Mouse (Mus musculus): ENCODE measurements around the gene Muc5b. TPM values are rescaled to one million over a fixed set of nuclear protein-coding genes. Genes with fewer than 3 reads are reported as not detected.

Gene Muc5b
- 0.01 TPM in 1 of 2 replicates, not detected in the other for polyA plus RNA-seq (2012; rRNA removed)

DNA sequence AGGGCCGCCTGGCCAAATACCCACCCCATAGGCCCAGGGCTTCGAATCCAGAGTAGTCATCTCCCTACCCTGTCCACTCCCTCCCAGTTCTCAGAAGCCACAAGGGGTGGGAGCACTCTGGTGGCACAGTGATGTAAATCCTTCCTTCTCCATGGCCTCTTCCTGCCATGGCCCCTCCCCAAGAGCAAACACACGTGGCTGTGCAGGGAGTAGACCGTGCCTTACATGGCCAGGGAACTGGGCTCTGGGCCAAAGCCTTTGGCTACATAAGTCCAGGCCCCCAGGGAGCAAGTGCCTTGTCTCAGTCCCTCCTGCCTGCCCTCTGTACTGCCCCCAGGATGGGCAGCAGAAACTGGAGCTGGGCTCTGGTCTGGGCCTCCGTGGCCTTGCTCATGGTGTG lies at the start of gene Muc5b:
Gene Muc5b, plus strand, starts transcription at position 292 of the 400 bp plus-strand sequence.

DNA sequence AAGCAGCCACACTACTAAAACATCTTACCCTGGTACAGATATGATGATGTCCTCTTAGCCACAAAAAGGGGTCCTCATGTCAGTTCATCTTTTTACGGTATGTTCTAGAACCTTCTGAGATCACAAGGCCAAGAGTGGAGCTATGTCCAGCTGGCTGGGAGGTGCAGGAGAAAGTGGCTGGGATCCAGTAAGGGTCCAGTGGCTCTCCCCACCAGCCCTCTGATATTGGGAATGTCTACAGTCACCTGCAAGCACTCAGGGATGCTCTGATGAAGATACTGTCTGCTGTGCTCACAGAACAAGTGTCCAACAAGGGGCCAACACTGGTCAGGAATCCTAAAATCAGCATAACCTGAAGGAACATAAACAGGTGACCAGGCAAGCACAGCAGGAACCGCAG lies 79.5 kb downstream of the Muc5b start, which contains the start of gene Tollip:
Gene Tollip, minus strand, starts transcription at position 101 of the 400 bp plus-strand sequence.

Other genes with a start within 250 kb of the Muc5b start
- 0.18 and 0.38 TPM in 2 replicates for gene Muc6, start 183.8 kb upstream of the Muc5b start, polyA plus RNA-seq (2012; rRNA removed)
- 0.07 and 0.12 TPM in 2 replicates for gene Muc2, start 148.7 kb upstream of the Muc5b start, polyA plus RNA-seq (2012; rRNA removed)
- gene Muc5ac, start 50.1 kb upstream of the Muc5b start, polyA plus RNA-seq (2012; rRNA removed), result not detected in 2 replicates
- 16.6 and 17.1 TPM in 2 replicates for gene Tollip, start 79.4 kb downstream of the Muc5b start, polyA plus RNA-seq (2012; rRNA removed)
- gene Brsk2, start 110.7 kb downstream of the Muc5b start, polyA plus RNA-seq (2012; rRNA removed), result not detected in 2 replicates
- gene Mob2, start 222.0 kb downstream of the Muc5b start, polyA plus RNA-seq (2012; rRNA removed), result 26.5 and 26.9 TPM in 2 replicates